Mouse (Mus musculus) liver, embryonic 11.5 days (tissue): ENCODE data around the gene Rpl36al. TPM values are rescaled to one million over a fixed set of nuclear protein-coding genes. Genes with fewer than 3 reads are reported as not detected.
"Not testable (repeated sequence)": the region's sequence is repeated elsewhere in the genome, so short reads cannot be mapped to it uniquely, and the experiment has no call there.

Experiments used
- ATAC-seq: fragments of 200-750 bp; cut with Nextera tagmentation; replicated peaks from 2 replicates; pipeline ENCODE4 v1.8.0; 2017; ENCODE audit warnings: moderate number of reproducible peaks, mild to moderate bottlenecking, moderate TSS enrichment, moderate library complexity; ENCODE audit not compliant: low FRiP score
- DNase-seq: peaks from one replicate; pipeline ENCODE4 v3.0.0-alpha.2; 2017; ENCODE audit warnings: low spot score
- H3K27ac ChIP-seq: fragments of 300-500 bp; sonication (generic); 2 replicates; pipeline ENCODE4 v1.5.1; 2014; ENCODE audit warnings: mild to moderate bottlenecking, low read depth, low read length, control low read depth
- H3K27me3 ChIP-seq: fragments of 300-500 bp; sonication (generic); replicated peaks from 2 replicates; pipeline ENCODE4 v1.6.1; 2014; ENCODE audit warnings: low read length, mixed read lengths; ENCODE audit not compliant: control insufficient read depth, insufficient read depth
- H3K36me3 ChIP-seq: fragments of 300-500 bp; sonication (generic); 2 replicates; pipeline ENCODE4 v1.6.1; 2014; ENCODE audit warnings: mild to moderate bottlenecking, low read length, moderate library complexity, mixed read lengths; ENCODE audit not compliant: control insufficient read depth, insufficient read depth
- H3K4me1 ChIP-seq: fragments of 300-500 bp; sonication (generic); replicated peaks from 2 replicates; pipeline ENCODE4 v1.6.1; 2014; ENCODE audit warnings: low read length, mixed read lengths; ENCODE audit not compliant: control insufficient read depth, insufficient read depth
- H3K4me2 ChIP-seq: fragments of 300-500 bp; sonication (generic); 2 replicates; pipeline ENCODE4 v1.6.1; 2014; ENCODE audit warnings: mild to moderate bottlenecking, control low read depth, moderate library complexity
- H3K4me3 ChIP-seq: fragments of 300-500 bp; sonication (generic); 2 replicates; pipeline ENCODE4 v1.5.1; 2014; ENCODE audit warnings: low read depth, low read length, control low read depth
- H3K9ac ChIP-seq: fragments of 300-500 bp; sonication (generic); 2 replicates; pipeline ENCODE4 v1.6.1; 2014; ENCODE audit warnings: low read depth, low read length, control low read depth
- H3K9me3 ChIP-seq: fragments of 300-500 bp; sonication (generic); 2 replicates; pipeline ENCODE4 v1.6.1; 2016; ENCODE audit warnings: low read length, inconsistent platforms, mixed read lengths; ENCODE audit not compliant: control insufficient read depth
- WGBS: fragments of 180-500 bp; shearing (Covaris S2); extraction: QIAGEN DNeasy Blood & Tissue Kit; methylation state at CpG from one replicate; pipeline ENCODE4 v1.1.7; 2014; 5-methylcytosine and 5-hydroxymethylcytosine counted together
- polyA plus RNA-seq: library from polyadenylated mRNA; unstranded; fragments of >200 nt; fragmentation: Nextera tagmentation; extraction: Ambion mirVana; gene quantifications from 2 replicates; pipeline ENCODE4 v1.2.1, GENCODE M21; 2014

Gene Rpl36al
- polyA plus RNA-seq, 1 experiment from 2014 or later, result 1,044 TPM

DNA sequence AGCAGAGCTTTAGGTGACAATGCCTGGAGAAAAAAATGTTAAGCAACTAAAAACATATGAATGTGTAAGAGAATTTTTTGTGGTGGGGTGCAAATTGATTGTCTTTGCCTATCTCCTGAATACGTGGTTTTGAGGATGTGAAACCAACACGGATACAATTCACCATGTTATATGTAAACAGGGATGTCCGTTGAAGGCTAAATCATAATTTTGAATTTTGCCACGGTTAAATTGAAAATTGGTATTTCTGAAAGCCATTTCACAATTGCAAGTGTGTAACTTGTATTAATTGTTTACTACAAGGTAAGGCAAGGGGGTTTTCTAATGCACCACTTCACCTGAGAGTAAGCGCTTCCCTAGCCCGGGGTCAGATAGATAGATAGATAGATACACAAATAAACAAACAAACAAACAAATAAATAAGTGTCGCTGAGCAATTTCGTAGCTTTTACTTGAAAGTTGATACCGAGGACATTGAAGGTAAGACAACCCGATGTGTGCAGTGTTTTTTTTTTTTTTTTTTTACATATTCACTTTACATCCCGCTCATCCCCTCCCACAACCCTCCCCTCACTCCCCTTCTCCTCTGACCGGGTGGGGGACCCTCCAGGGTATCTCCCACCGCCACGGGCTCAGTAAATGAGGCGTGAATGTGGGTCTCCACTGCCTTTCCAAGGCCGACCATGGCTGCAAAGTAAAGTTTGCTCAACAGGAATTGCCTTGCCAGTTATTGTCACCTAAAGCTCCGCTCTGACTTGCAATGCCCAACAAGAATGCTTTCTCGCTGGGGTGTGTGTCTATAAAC is 16.0 kb downstream of the Rpl36al start:
- DNase-seq (no peak), ATAC-seq (peak; percentile 35)
- Histone ChIP-seq H3K27ac (no peak overlapping the region; the same call in none of the 2 replicates), H3K4me2 (peak overlapping the region; percentile 90), H3K9me3 (no peaks in the 10 kb centered on the region), H3K4me3 (peak overlapping the region; percentile 75), H3K9ac (peak overlapping the region; percentile 72), H3K27me3 (no peaks in the 10 kb centered on the region), H3K36me3 (peaks cover 3% of the 10 kb centered on the region; the same call in 1 of the 2 replicates), H3K4me1 (peaks cover 8% of the 10 kb centered on the region)
- 9% methylated on average over 18 of the region's 18 CpGs for WGBS

DNA sequence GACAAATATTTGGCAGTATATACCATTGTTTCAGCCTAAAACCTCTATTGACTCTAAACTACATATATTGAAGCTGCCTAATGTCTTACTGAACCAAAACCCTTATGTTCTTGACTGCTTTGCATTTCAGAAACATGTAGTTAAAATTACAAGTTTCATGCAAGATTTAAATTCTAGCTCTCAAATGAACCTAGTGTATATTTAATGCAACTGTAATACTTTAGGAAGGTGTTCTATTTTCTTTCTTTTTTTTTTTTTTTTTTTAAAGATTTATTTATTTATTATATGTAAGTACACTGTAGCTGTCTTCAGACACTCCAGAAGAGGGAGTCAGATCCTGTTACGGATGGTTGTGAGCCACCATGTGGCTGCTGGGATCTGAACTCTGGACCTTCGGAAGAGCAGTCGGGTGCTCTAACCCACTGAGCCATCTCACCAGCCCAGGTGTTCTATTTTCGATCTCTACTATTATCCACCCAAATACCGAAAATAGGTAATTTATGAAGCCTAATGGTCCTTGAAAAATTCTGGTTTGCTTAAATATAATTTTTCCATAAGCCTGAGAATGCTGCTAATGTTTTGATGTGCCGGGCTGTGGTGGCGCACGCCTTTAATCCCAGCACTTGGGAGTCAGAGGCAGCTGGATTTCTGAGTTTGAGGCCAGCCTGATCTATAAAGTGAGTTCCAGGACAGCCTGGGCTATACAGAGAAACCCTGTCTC is 16.9 kb downstream of the Rpl36al start:
- H3K4me2 ChIP-seq, H3K36me3 ChIP-seq, H3K9me3 ChIP-seq, H3K27me3 ChIP-seq, H3K27ac ChIP-seq, H3K4me3 ChIP-seq, H3K9ac ChIP-seq, ATAC-seq, H3K4me1 ChIP-seq, DNase-seq: not testable (repeated sequence)
- WGBS, result 72% methylated on average over 8 of the region's 8 CpGs

DNA sequence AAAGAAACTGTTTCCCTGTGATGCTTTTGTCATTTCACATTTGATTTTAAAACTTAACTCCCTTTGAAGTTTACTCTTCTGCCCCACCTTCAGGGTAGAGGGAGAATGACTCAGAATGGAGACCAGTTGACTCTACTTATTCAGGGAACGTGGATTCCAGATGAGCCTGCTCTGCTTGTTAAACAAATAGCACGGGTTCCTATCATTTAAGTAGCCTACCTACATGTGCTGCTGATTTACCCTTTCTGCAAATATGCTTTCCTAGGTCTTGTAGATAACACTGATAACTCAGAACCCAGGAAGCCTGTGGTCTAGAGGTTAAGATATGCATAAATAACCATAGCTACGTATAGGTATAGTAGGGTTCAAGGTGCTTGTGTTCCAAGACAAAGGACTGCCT is 19.0 kb downstream of the Rpl36al start:
- 30% methylated on average over 3 of the region's 3 CpGs for WGBS
- no peaks in the 10 kb centered on the region for H3K36me3 ChIP-seq
- no peaks in the 10 kb centered on the region for H3K27me3 ChIP-seq
- no peak overlapping the region for H3K4me2 ChIP-seq
- peaks cover 4% of the 10 kb centered on the region for H3K4me1 ChIP-seq
- H3K9me3 ChIP-seq, result no peaks in the 10 kb centered on the region
- H3K27ac ChIP-seq, result no peak overlapping the region
- DNase-seq (no peak), ATAC-seq (no peak)
- no peak overlapping the region for H3K4me3 ChIP-seq
- no peak overlapping the region for H3K9ac ChIP-seq

DNA sequence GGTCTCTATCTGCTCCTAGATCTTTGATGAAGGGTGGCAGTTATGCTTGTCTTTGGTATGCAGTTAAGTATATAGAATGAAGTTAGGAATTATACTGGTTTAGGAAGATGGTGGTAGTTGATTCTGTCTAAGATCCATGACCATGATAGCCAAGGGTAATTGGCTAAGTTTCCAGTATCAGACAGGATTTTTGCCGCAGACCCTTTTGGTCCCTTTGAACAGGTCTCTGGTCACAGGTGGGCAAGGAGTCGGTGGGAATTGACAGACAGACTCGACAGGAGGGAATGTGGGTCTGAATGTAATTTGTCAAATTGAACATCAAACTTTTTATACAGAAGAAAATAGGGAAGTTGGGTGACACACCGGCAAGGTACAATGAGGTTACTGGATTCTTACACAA is 20.3 kb downstream of the Rpl36al start:
- not testable (repeated sequence) for H3K4me1 ChIP-seq, H3K9me3 ChIP-seq, DNase-seq, H3K27me3 ChIP-seq, H3K9ac ChIP-seq, ATAC-seq, H3K4me3 ChIP-seq, H3K27ac ChIP-seq, H3K36me3 ChIP-seq, H3K4me2 ChIP-seq
- WGBS, result 81% methylated on average over 4 of the region's 4 CpGs

DNA sequence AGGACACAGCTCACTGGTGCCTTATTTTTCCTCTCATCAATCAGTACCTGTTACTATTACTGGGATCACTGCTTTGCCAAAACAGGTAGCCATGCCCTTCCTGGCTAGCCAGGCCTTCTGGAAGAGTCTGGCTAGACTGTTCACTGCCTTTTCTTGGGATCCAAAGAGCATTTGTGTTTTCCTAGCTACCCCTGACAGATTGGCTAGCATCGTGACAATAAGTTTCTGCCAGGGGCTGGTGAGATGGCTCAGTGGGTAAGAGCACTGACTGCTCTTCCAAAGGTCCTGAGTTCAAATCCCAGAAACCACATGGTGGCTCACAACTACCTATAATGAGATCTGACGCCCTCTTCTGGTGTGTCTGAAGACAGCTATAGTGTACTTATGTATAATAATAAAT is 23.2 kb downstream of the Rpl36al start:
- not testable (repeated sequence) for H3K27ac ChIP-seq, ATAC-seq, DNase-seq, H3K4me3 ChIP-seq, H3K9ac ChIP-seq, H3K27me3 ChIP-seq, H3K4me2 ChIP-seq, H3K9me3 ChIP-seq
- Histone ChIP-seq H3K36me3 (peaks cover 12% of the 10 kb centered on the region), H3K4me1 (peaks cover 12% of the 10 kb centered on the region; the same call in 1 of the 2 replicates)
- 80% methylated on average over 2 of the region's 2 CpGs for WGBS

DNA sequence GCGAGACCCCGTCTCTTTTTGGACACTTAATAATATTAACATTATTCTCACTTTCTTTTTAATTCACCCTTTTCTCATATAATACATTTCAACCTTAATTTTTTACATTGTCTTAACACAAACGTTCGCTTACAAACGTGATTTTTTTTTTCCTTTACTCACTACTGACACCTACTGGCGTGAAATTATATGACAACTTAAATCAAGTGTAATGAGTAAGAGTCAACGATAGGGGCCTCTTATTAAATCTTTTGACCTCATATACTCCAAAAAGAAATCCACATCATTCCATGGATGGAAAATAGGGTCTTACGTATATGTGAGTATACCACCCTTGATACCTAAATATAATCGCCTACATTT is 24.3 kb downstream of the Rpl36al start:
- ATAC-seq (no peak), DNase-seq (no peak)
- Histone ChIP-seq H3K27ac (no peak overlapping the region), H3K27me3 (no peaks in the 10 kb centered on the region), H3K9me3 (no peaks in the 10 kb centered on the region), H3K9ac (no peak overlapping the region), H3K36me3 (peaks cover 12% of the 10 kb centered on the region), H3K4me2 (peak overlapping the region; percentile 55), H3K4me3 (peak overlapping the region; percentile 28; the same call in 1 of the 2 replicates), H3K4me1 (peaks cover 12% of the 10 kb centered on the region; the same call in 1 of the 2 replicates)
- 3% methylated on average over 9 of the region's 9 CpGs for WGBS

DNA sequence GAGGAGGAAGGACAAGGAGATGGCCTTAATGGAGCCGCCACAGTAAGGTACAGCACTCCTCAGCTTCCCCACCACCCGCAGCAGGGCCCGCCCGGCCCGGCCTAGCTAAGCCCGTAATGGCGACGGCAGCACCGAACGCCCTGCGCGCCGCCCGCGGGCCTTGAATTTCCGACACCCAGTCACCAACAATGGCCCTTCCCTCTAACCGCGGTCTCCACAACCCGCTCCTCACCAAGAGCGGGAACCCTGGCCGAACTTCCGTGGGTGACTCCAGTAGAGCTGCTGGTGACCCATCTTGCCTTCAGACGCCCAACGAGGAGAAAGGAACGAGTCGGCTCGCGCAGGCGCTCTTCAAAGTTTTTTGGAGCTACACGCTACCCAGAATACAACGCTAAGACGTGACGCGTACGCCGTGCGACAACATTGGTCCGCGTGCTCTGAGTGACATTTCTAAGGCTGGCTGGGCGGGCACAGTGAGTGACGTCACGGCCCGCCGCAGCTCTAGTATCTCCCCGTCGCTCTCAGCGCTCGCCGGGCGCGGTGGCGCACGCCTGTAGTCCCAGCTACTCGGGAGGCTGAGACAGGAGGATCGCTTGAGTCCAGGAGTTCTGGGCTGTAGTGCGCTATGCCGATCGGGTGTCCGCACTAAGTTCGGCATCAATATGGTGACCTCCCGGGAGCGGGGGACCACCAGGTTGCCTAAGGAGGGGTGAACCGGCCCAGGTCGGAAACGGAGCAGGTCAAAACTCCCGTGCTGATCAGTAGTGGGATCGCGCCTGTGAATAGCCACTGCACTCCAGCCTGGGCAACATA is 24.9 kb downstream of the Rpl36al start, which contains the start of gene Rps29:
Gene Rps29 (minus strand): TSS at position 422 of the 813 bp plus-strand sequence.
- Histone ChIP-seq H3K9ac (peak within 1 kb of the TSS; percentile 97), H3K27ac (peak within 1 kb of the TSS; percentile 90), H3K4me1 (peaks cover 12% of the 10 kb centered on the region; the same call in 1 of the 2 replicates), H3K36me3 (peaks cover 12% of the 10 kb centered on the region), H3K4me3 (peak within 1 kb of the TSS; percentile 77), H3K4me2 (peak within 1 kb of the TSS; percentile 77)
- H3K9me3 ChIP-seq, H3K27me3 ChIP-seq: not testable (repeated sequence)
- peak; percentile 100 for DNase-seq
- peak; percentile 96 for ATAC-seq
- under 1% methylated on average over 58 of the region's 68 CpGs for WGBS

DNA sequence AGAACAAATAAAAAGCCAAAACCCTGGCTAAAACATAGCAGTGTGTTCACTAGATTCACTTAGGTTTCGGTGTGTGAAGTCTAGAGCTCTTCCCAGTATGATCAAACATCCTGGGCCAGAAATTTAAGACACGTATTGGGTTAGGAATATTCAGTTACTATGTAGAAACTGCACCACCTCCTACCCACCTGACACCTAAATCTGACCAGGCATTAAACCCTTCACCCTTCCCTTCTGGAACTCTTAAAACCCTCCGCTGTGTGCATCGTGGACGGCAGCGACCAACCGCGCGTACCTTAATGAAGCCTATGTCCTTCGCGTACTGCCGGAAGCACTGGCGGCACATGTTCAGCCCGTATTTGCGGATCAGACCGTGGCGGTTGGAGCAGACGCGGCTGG is 25.5 kb downstream of the Rpl36al start:
- no peaks in the 10 kb centered on the region for H3K9me3 ChIP-seq
- H3K4me2 ChIP-seq, result peak overlapping the region; percentile 77
- peak overlapping the region; percentile 77 for H3K4me3 ChIP-seq
- H3K27ac ChIP-seq, result peak overlapping the region; percentile 90
- 0 out of 2 replicates have a peak, but pooled peaks have one; percentile 0 for ATAC-seq
- peaks cover 12% of the 10 kb centered on the region; the same call in 1 of the 2 replicates for H3K4me1 ChIP-seq
- H3K36me3 ChIP-seq, result peaks cover 12% of the 10 kb centered on the region
- DNase-seq, result peak; percentile 46
- WGBS, result under 1% methylated on average over 19 of the region's 19 CpGs
- H3K27me3 ChIP-seq, result no peaks in the 10 kb centered on the region
- H3K9ac ChIP-seq, result peak overlapping the region; percentile 97
